Mouse (Mus musculus) adrenal gland, postnatal 14 days (tissue): ENCODE results near the gene Itgb1bp1. TPM values are rescaled to one million over a fixed set of nuclear protein-coding genes. Genes with fewer than 3 reads are reported as not detected.

ENCODE experiments used
- DNase-seq: peaks from one replicate; pipeline ENCODE4 v3.0.0; 2021; ENCODE audit warnings: mixed read lengths
- total RNA-seq: library from RNA; stranded (reverse); gene quantifications from 2 replicates; pipeline ENCODE4 v1.2.3, GENCODE M21; 2021

The Itgb1bp1 gene
- total RNA-seq, 1 experiment from 2014 or later = 70.1 TPM

- no peak for DNase-seq
Observed at GRCm38 (mm10) chr12:21247711-21248392, 38.2 kb downstream of the Itgb1bp1 start.

DNA sequence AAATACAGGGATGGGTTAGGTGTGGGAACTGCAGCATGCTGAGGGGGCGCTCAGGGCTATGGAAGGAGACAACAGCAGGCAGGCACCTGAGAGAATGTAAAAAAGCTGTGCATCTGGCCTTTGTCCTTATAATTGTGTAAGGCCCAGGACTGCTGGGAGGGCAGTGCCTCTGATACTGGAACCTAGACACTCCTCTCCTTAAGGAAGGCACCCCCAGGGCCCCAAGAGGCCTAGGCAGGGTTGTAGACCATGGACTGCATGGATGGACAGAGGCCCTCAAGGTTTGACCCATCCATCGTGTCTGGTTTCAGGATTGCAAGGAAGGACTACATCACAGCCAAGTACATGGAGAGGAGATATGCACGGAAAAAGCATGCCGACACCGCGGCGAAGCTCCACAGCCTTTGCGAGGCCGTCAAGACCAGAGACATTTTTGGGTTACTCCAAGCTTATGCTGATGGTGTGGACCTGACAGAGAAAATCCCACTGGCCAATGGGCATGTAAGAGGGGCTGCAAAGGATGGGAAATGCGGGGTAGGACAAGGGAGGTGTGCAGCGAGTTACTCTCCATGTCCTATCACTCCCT is 41.6 kb downstream of the Itgb1bp1 start:
- DNase-seq = no peak

DNA sequence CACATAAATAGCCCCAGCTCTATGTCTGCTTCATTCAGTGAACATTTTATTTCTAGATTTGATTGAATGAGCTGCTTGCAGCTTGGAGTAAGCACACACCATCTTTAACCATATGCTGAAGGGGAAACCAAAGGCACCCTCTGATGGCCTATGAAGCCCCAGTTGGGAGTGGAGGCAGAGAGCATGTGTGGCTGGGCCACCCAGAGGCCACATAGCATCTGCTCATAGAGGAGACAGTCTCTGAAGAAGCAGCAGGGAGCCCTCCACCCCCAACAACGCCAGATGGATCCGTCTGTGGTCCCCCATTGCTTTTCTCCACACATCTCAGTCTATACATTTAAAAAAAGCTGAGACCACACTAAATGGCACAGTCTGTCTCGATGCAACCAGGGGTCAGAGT is 44.1 kb downstream of the Itgb1bp1 start:
- DNase-seq = no peak

DNA sequence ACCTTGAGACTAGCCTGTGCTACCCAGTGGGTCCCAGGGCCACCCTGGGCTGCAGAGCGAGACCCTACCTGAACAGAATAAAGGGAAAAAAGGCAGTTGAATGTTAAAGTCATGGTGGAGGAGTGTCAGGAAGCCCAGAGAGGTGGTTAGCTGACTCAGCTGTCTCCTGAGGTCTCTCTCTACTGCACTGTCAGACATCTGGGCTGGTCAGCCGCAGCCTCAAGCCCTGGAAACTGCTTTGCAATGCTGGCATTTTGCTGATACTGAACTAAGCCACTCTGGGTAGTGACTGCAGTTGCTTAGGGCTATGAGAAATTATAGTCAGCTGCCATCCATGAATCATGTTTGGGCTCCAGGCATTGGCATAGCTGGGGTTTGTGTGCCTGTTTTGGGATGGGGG is 51.5 kb downstream of the Itgb1bp1 start:
- no peak for DNase-seq

GRCm38 (mm10) chr12:21233727-21234126 is 52.4 kb downstream of the Itgb1bp1 start:
- DNase-seq = no peak

DNA sequence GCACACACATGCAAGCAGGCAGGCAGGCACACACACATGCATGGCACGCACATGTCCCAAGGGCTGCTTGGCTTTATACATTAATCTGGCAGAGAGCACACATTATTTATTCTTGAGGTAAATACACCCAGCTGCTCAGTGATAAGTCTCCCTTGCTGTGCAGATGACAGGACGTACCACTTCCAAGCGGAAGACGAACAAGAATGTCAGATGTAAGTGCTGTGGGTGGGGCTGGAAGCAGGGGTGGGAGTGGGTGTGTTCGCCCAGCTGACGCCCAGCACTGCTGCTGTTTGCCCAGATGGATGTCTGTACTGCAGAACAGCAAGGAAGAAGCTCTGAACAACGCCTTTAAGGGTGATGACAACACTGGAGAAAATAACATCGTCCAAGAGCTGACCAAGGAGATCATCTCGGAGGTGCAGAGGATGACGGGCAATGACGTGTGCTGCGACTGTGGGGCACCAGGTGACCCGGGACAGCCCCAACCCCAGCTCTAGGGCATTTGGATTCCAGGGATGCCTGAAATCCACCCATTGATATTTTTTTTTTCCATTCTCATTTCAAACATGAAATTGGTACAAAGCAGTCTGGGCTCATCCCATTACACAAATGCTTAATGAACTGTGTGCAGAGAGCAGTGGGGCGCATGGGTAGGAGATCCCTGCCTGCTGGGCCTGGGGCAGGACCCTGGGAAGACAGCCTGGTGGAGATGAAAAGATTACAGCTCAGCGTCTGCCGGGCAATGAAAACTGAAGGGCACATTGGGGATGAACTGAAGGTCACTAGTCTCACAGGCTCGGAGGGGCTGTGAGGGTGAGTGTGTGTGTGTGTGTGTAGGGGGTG is 56.8 kb downstream of the Itgb1bp1 start:
- no peak for DNase-seq

GRCm38 (mm10) chr12:21228650-21229049 is 57.4 kb downstream of the Itgb1bp1 start:
- no peak for DNase-seq

DNA sequence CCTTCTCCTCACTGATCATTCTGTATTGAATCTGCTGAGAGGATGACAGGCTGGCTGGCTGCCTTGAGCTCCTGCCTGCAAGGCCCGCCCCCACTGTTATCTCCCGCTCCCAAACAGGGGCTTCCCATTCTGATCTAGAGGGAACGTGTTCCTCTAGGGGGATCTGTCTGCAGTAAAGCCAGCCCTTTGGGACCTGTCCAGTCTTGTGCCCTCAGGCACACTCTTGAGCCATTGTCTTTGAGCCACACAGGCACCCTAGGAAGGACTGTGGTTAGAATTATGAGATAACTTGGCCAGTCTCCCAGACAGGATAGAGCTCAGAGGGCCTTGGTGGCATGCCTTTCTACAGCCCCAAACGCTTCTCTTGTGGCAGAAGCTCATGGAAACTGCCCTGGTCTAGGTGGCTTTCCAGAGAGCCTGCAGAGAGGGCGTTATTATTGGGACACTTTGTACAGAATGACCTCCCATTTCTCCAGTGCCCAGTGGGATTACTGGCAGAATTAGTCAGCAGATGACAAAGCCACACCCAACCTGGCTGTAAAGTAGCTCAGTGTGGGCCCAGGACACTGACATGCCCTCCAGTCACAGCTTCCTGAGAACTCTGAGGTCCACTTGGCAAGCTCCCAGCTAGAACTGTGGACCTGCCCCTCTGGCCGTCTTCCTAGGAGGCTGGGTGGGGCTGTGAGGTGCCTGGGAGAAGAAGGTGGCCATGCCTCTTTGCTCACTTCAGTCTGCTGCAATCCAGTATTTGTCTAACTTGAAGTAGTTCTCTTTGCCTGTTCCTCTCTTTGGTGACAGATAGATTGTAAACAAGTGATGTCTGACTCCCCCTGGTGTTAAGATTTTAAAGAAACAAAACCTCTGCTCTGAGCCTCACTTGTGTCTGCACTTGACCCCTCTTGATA is 58.8 kb downstream of the Itgb1bp1 start:
- peak; percentile 91 for DNase-seq

- no peak for DNase-seq
Observed at GRCm38 (mm10) chr12:21226316-21226715, 59.8 kb downstream of the Itgb1bp1 start.

DNA sequence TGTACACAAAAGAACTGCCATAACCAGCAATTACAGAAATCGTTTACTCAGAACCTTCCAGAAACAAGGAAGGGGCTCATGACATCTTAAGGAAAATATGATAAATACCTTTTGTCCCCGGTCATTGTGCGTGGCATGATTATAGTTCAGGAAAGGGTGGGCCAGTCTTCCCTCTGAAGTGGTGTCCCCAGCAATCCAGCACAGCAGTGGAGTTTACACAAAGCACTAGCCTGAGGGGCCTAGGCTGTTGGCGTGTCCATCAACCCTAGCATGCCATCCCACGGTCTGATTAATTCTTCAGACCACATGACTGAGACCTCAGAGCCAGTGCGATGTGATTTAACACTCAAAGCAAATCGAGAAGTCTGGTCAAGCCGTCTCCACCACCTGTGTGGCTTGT is 60.7 kb downstream of the Itgb1bp1 start:
- no peak for DNase-seq

- DNase-seq = peak; percentile 53
Observed at GRCm38 (mm10) chr12:21223923-21224322, 62.2 kb downstream of the Itgb1bp1 start.

DNA sequence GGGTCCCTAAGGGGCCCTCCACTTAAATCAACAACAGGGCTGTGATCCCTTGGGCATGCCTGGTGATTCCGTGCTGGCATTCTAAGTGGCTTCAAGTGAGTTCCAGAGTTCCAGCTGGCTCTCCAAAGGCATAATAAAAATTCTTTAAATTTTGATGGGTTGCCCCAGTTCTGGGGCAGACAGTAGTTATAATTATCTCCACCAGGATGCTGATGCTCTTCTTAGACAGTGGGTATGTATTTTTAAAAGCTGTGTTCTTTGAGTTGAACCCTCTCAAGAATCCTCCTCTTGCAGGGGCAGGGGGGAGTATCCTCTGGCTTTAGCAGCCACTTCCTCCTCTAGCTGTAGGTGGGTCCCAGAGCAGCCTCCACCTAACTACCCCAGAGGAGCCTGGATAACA is 65.5 kb downstream of the Itgb1bp1 start:
- no peak for DNase-seq

- no peak for DNase-seq
Observed at GRCm38 (mm10) chr12:21217776-21218444, 68.2 kb downstream of the Itgb1bp1 start.

GRCm38 (mm10) chr12:21214551-21215165 is 71.4 kb downstream of the Itgb1bp1 start:
- no peak for DNase-seq

- no peak for DNase-seq
Observed at GRCm38 (mm10) chr12:21212876-21213275, 73.2 kb downstream of the Itgb1bp1 start.

- DNase-seq = no peak
Observed at GRCm38 (mm10) chr12:21209273-21209672, 76.8 kb downstream of the Itgb1bp1 start.

DNA sequence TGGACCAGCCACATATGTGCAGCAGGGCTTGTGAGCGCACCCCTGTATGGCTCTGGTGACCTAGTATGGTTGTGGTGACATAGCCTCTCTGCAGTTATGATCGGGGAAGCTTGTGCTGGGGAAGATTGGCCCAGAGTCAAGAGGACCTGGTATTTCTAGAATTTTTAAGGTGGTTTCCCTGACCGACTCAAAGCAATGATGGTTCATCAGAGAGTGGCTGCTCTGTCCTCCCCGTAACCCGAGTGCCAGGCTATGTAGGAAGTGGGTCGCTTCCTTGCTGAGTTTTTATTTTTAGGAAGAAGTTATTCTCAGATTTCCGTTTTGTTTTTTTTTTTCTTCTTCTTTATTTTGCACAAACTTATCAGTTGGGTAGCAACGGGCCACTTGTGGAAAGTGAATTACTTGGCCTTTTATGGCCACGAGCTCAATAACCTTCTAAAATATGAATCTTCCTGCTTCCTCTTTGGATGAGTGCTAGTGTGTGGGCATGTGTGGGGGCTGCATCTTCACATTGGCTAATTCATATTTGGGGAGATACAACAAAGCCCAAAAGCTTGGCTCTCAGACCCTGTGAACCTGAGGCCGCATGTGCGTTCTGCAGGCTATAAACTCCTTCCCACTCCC is 77.8 kb downstream of the Itgb1bp1 start:
- DNase-seq = peak; percentile 11

DNA sequence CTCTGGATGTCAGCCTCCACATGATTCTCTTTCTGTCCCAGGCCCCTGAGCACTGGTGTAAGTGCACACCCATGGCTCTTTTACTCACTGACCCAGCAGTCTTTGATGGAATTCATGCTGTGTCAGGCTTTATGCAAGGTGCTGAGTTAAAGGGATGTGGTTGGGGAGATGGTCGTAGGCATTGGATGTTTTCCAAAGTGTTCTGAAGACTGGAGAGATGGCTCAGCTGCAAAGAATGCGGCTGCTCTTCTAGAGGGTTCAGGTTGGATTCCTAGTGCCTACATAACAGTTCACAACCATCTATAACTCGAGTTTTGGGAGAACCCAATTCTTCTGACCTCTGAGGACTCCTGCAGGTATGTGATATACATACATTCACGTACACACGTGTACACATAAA is 78.7 kb downstream of the Itgb1bp1 start:
- no peak for DNase-seq

GRCm38 (mm10) chr12:21205799-21206198 is 80.3 kb downstream of the Itgb1bp1 start:
- no peak for DNase-seq

GRCm38 (mm10) chr12:21204701-21205312 is 81.3 kb downstream of the Itgb1bp1 start:
- peak; percentile 69 for DNase-seq
